Mouse (Mus musculus) limb, embryonic 14.5 days (tissue): ENCODE measurements around the gene Wasf2. TPM values are rescaled to one million over a fixed set of nuclear protein-coding genes. Genes with fewer than 3 reads are reported as not detected.
A peak's percentile ranks its signal among the peaks of the same experiment; 100 is the strongest.

Source experiments
- ATAC-seq: fragments of 200-750 bp; cut with Nextera tagmentation; 2 replicates; pipeline ENCODE4 v1.8.0; 2017; ENCODE audit warnings: low read depth, moderate number of reproducible peaks, moderate TSS enrichment; ENCODE audit not compliant: low FRiP score
- DNase-seq: peaks from one replicate; pipeline ENCODE4 v3.0.0-alpha.2; 2015; ENCODE audit warnings: low spot score
- H3K27ac ChIP-seq: fragments of 300-500 bp; sonication (generic); replicated peaks from 2 replicates; pipeline ENCODE4 v1.5.1; 2014; ENCODE audit warnings: low read depth, mild to moderate bottlenecking, low read length, moderate library complexity, mixed read lengths
- H3K27me3 ChIP-seq: fragments of 300-500 bp; sonication (generic); 2 replicates; pipeline ENCODE4 v1.6.1; 2014; ENCODE audit warnings: low read length, mixed read lengths; ENCODE audit not compliant: control insufficient read depth, insufficient read depth
- H3K36me3 ChIP-seq: fragments of 300-500 bp; sonication (generic); 2 replicates; pipeline ENCODE4 v1.6.1; 2014; ENCODE audit warnings: mild to moderate bottlenecking, low read length, moderate library complexity, mixed read lengths; ENCODE audit not compliant: control insufficient read depth, insufficient read depth
- H3K4me1 ChIP-seq: fragments of 300-500 bp; sonication (generic); 2 replicates; pipeline ENCODE4 v1.6.1; 2014; ENCODE audit warnings: antibody characterized with exemption, low read length, mixed read lengths; ENCODE audit not compliant: control insufficient read depth, insufficient read depth
- H3K4me2 ChIP-seq: fragments of 300-500 bp; sonication (generic); replicated peaks from 2 replicates; pipeline ENCODE4 v1.6.1; 2014; ENCODE audit warnings: low read depth, mild to moderate bottlenecking, low read length, moderate library complexity; ENCODE audit not compliant: severe bottlenecking
- H3K4me3 ChIP-seq: fragments of 300-500 bp; sonication (generic); replicated peaks from 2 replicates; pipeline ENCODE4 v1.5.1; 2014; ENCODE audit warnings: low read length
- H3K9ac ChIP-seq: fragments of 300-500 bp; sonication (generic); 2 replicates; pipeline ENCODE4 v1.6.1; 2014; ENCODE audit warnings: mild to moderate bottlenecking, low read depth, low read length, moderate library complexity; ENCODE audit not compliant: severe bottlenecking
- H3K9me3 ChIP-seq: fragments of 300-500 bp; sonication (generic); 2 replicates; pipeline ENCODE4 v1.6.1; 2016; ENCODE audit warnings: low read length; ENCODE audit not compliant: control insufficient read depth
- POLR2A ChIP-seq: fragments of 200-500 bp; IDR thresholded peaks from 2 replicates; pipeline ENCODE4 v1.8.0; 2012; ENCODE audit warnings: inconsistent platforms, mild to moderate bottlenecking, moderate library complexity, borderline replicate concordance; ENCODE audit not compliant: insufficient read depth, insufficient read length; ENCODE audit errors: extremely low read depth
- WGBS: fragments of 180-500 bp; shearing (Covaris S2); extraction: QIAGEN DNeasy Blood & Tissue Kit; methylation state at CpG from one replicate; pipeline ENCODE4 v1.1.7; 2014; 5-methylcytosine and 5-hydroxymethylcytosine counted together
- polyA plus RNA-seq, 2 experiments: library from polyadenylated mRNA; depleted of rRNA in 1 of 2; stranded (reverse) in 1 of 2; unstranded in 1 of 2; fragments of >200 nt; fragmentation: Nextera tagmentation in 1 of 2; extraction: Ambion mirVana in 1 of 2; gene quantifications; 2 replicates each; pipeline versions ENCODE4 v1.2.1 to v1.2.3; 2012 to 2014

Gene Wasf2
- polyA plus RNA-seq, 2 experiments = 62.0 to 92.2 TPM

GRCm38 (mm10) chr4:133127894-133128293 is 2.4 kb upstream of the Wasf2 start:
- 90% methylated on average over 4 of the region's 4 CpGs for WGBS

GRCm38 (mm10) chr4:133129391-133129790 is 914 bp upstream of the Wasf2 start:
- Histone ChIP-seq H3K4me1 (peaks cover 15% of the 10 kb centered on the region; the same call in 1 of the 2 replicates), H3K4me3 (peak overlapping the region; percentile 84), H3K4me2 (peak overlapping the region; percentile 91), H3K9me3 (0 out of 2 replicates have a peak, but pooled peaks cover under 1% of the 10 kb centered on the region), H3K9ac (peak overlapping the region; percentile 83), H3K27me3 (no peaks in the 10 kb centered on the region), H3K36me3 (no peaks in the 10 kb centered on the region), H3K27ac (peak overlapping the region; percentile 64)
- no peak for TF ChIP-seq POLR2A
- ATAC-seq (no peak), DNase-seq (no peak)
- WGBS = 51% methylated on average over 11 of the region's 11 CpGs

More at GRCm38 (mm10) chr4:133127894-133128293, 2.4 kb upstream of the Wasf2 start:
- H3K36me3 ChIP-seq = no peaks in the 10 kb centered on the region
- no peak overlapping the region for H3K9ac ChIP-seq
- DNase-seq = no peak
- no peak for ATAC-seq
- no peak overlapping the region for H3K4me2 ChIP-seq
- H3K4me3 ChIP-seq = no peak overlapping the region
- 0 out of 2 replicates have a peak, but pooled peaks cover 5% of the 10 kb centered on the region for H3K9me3 ChIP-seq
- no peak overlapping the region for H3K27ac ChIP-seq
- H3K4me1 ChIP-seq = peaks cover 13% of the 10 kb centered on the region; the same call in 1 of the 2 replicates
- H3K27me3 ChIP-seq = no peaks in the 10 kb centered on the region
- TF ChIP-seq POLR2A = no peak

- peak overlapping the region; percentile 83 for H3K9ac ChIP-seq
Observed at GRCm38 (mm10) chr4:133130890-133131741, 811 bp downstream of the Wasf2 start.

GRCm38 (mm10) chr4:133132027-133132426 is 1.7 kb downstream of the Wasf2 start:
- peak overlapping the region; percentile 83 for H3K9ac ChIP-seq
- ATAC-seq = no peak
- TF ChIP-seq POLR2A = no peak
- peak; percentile 64 for DNase-seq
- H3K36me3 ChIP-seq = no peaks in the 10 kb centered on the region
- peak overlapping the region; percentile 84 for H3K27ac ChIP-seq
- H3K4me2 ChIP-seq = peak overlapping the region; percentile 91
- no peaks in the 10 kb centered on the region for H3K9me3 ChIP-seq
- WGBS = 12% methylated on average over 6 of the region's 6 CpGs
- peaks cover 15% of the 10 kb centered on the region; the same call in 1 of the 2 replicates for H3K4me1 ChIP-seq
- no peaks in the 10 kb centered on the region for H3K27me3 ChIP-seq
- H3K4me3 ChIP-seq = peak overlapping the region; percentile 84

More at GRCm38 (mm10) chr4:133130890-133131741, 811 bp downstream of the Wasf2 start:
- no peak for TF ChIP-seq POLR2A
- no peak for ATAC-seq
- no peaks in the 10 kb centered on the region for H3K9me3 ChIP-seq
- no peaks in the 10 kb centered on the region for H3K27me3 ChIP-seq
- H3K36me3 ChIP-seq = no peaks in the 10 kb centered on the region
- no peak for DNase-seq
- peak overlapping the region; percentile 84 for H3K4me3 ChIP-seq
- 3% methylated on average over 17 of the region's 17 CpGs for WGBS
- peak overlapping the region; percentile 84 for H3K27ac ChIP-seq
- peak overlapping the region; percentile 91 for H3K4me2 ChIP-seq
- H3K4me1 ChIP-seq = peaks cover 15% of the 10 kb centered on the region; the same call in 1 of the 2 replicates

- H3K27me3 ChIP-seq = no peaks in the 10 kb centered on the region
- H3K27ac ChIP-seq = no peak overlapping the region
- TF ChIP-seq POLR2A = no peak
- no peak overlapping the region for H3K9ac ChIP-seq
- DNase-seq (no peak), ATAC-seq (no peak)
- no peak overlapping the region for H3K4me3 ChIP-seq
- H3K4me1 ChIP-seq = peaks cover 5% of the 10 kb centered on the region; the same call in 1 of the 2 replicates
- 0 out of 2 replicates have a peak, but pooled peaks cover 7% of the 10 kb centered on the region for H3K36me3 ChIP-seq
- no peaks in the 10 kb centered on the region for H3K9me3 ChIP-seq
- 63% methylated on average over 1 of the region's 1 CpGs for WGBS
- H3K4me2 ChIP-seq = no peak overlapping the region
Observed at GRCm38 (mm10) chr4:133136946-133137345, 6.6 kb downstream of the Wasf2 start.
